Mouse (Mus musculus) thymus, adult 2 months (tissue): ENCODE measurements at regions not wholly inside any gene's neighbourhood (a gene's known extent, or its start where the extent isn't known, plus 50 kb on each side); places are given as distances from the start of the nearest gene placed in this dataset.

Experiments used
- DNase-seq: peaks from one replicate; pipeline ENCODE4 v3.0.0; 2021
- H3K27ac ChIP-seq: fragments of 200-500 bp; 2 replicates; pipeline ENCODE4 v1.5.1; 2012; ENCODE audit warnings: low read length, control low read depth; ENCODE audit not compliant: control insufficient read depth, insufficient read depth
- H3K27me3 ChIP-seq: fragments of 200-500 bp; 2 replicates; pipeline ENCODE4 v1.6.1; 2012; ENCODE audit warnings: mild to moderate bottlenecking, low read length, moderate library complexity, mixed read lengths; ENCODE audit not compliant: control insufficient read depth, insufficient read depth
- H3K36me3 ChIP-seq: fragments of 200-500 bp; 2 replicates; pipeline ENCODE4 v1.6.1; 2012; ENCODE audit warnings: mild to moderate bottlenecking, low read length, moderate library complexity; ENCODE audit not compliant: control insufficient read depth, insufficient read depth
- H3K4me1 ChIP-seq: fragments of 200-500 bp; replicated peaks from 2 replicates; pipeline ENCODE4 v1.6.1; 2012; ENCODE audit warnings: low read length; ENCODE audit not compliant: control insufficient read depth, insufficient read depth
- H3K4me3 ChIP-seq: fragments of 200-500 bp; 2 replicates; pipeline ENCODE4 v1.5.1; 2012; ENCODE audit warnings: mild to moderate bottlenecking, low read length, control low read depth, moderate library complexity; ENCODE audit not compliant: control insufficient read depth, insufficient read depth
- CTCF ChIP-seq: fragments of 200-500 bp; IDR thresholded peaks from 2 replicates; pipeline ENCODE4 v1.5.1; 2012; ENCODE audit warnings: mild to moderate bottlenecking, control low read depth, low read length, moderate library complexity, borderline replicate concordance; ENCODE audit not compliant: control insufficient read depth, poor library complexity, insufficient read depth; ENCODE audit errors: extremely low read depth
- POLR2A ChIP-seq: fragments of 200-500 bp; IDR thresholded peaks from 2 replicates; pipeline ENCODE4 v1.6.1; 2012; ENCODE audit warnings: mild to moderate bottlenecking, low read length, control low read depth, moderate library complexity; ENCODE audit not compliant: control insufficient read depth, poor library complexity, insufficient read depth; ENCODE audit errors: extremely low read depth
- WGBS: fragments of 180-500 bp; shearing (Covaris S2); methylation state at CpG from one replicate; pipeline ENCODE4 v1.1.7; 2018; 5-methylcytosine and 5-hydroxymethylcytosine counted together

- Histone ChIP-seq H3K27ac (no peak overlapping the region), H3K36me3 (no peaks in the 10 kb centered on the region), H3K4me3 (no peak overlapping the region), H3K27me3 (no peaks in the 10 kb centered on the region), H3K4me1 (no peaks in the 10 kb centered on the region)
- WGBS: 85% methylated on average over 8 of the region's 8 CpGs
- TF ChIP-seq POLR2A (no peak), CTCF (no peak)
- no peak for DNase-seq
These were observed 89.4 kb upstream of the Cox10 start for GRCm38 (mm10) chr11:64168626-64169025.

- H3K27ac ChIP-seq: no peak overlapping the region
- no peaks in the 10 kb centered on the region for H3K27me3 ChIP-seq
- H3K36me3 ChIP-seq: no peaks in the 10 kb centered on the region
- 75% methylated on average over 6 of the region's 6 CpGs for WGBS
- no peak overlapping the region for H3K4me3 ChIP-seq
- DNase-seq: no peak
- H3K4me1 ChIP-seq: no peaks in the 10 kb centered on the region
- TF ChIP-seq CTCF (no peak), POLR2A (no peak)
These were observed 85.5 kb upstream of the Cox10 start for GRCm38 (mm10) chr11:64164796-64165195.

GRCm38 (mm10) chr11:64158281-64158680, 79.0 kb upstream of the Cox10 start:
- no peaks in the 10 kb centered on the region for H3K4me1 ChIP-seq
- no peaks in the 10 kb centered on the region for H3K36me3 ChIP-seq
- H3K27ac ChIP-seq: no peak overlapping the region
- no peak for DNase-seq
- no peaks in the 10 kb centered on the region for H3K27me3 ChIP-seq
- H3K4me3 ChIP-seq: no peak overlapping the region
- WGBS: 95% methylated on average over 5 of the region's 5 CpGs
- no peak for TF ChIP-seq CTCF
- no peak for TF ChIP-seq POLR2A

- no peak overlapping the region for H3K4me3 ChIP-seq
- TF ChIP-seq POLR2A (no peak), CTCF (no peak)
- H3K27ac ChIP-seq: no peak overlapping the region
- no peaks in the 10 kb centered on the region for H3K36me3 ChIP-seq
- 92% methylated on average over 7 of the region's 7 CpGs for WGBS
- DNase-seq: no peak
- no peaks in the 10 kb centered on the region for H3K4me1 ChIP-seq
- H3K27me3 ChIP-seq: no peaks in the 10 kb centered on the region
These were observed 77.4 kb upstream of the Cox10 start for GRCm38 (mm10) chr11:64156640-64157039.

- Histone ChIP-seq H3K36me3 (no peaks in the 10 kb centered on the region), H3K27me3 (no peaks in the 10 kb centered on the region), H3K4me3 (no peak overlapping the region), H3K4me1 (no peaks in the 10 kb centered on the region), H3K27ac (no peak overlapping the region)
- no peak for DNase-seq
- TF ChIP-seq CTCF: no peak
- no peak for TF ChIP-seq POLR2A
- 95% methylated on average over 2 of the region's 2 CpGs for WGBS
These were observed 60.2 kb upstream of the Cox10 start for GRCm38 (mm10) chr11:64139483-64139882.

GRCm38 (mm10) chr11:64138934-64139333, 59.7 kb upstream of the Cox10 start:
- H3K27ac ChIP-seq: no peak overlapping the region
- 71% methylated on average over 4 of the region's 4 CpGs for WGBS

GRCm38 (mm10) chr11:64135766-64136165, 56.5 kb upstream of the Cox10 start:
- Histone ChIP-seq H3K27me3 (no peaks in the 10 kb centered on the region), H3K4me1 (no peaks in the 10 kb centered on the region), H3K27ac (no peak overlapping the region), H3K4me3 (no peak overlapping the region), H3K36me3 (no peaks in the 10 kb centered on the region)
- WGBS: 93% methylated on average over 5 of the region's 5 CpGs
- TF ChIP-seq POLR2A (no peak), CTCF (no peak)
- DNase-seq: no peak

More at GRCm38 (mm10) chr11:64138934-64139333, 59.7 kb upstream of the Cox10 start:
- no peaks in the 10 kb centered on the region for H3K36me3 ChIP-seq
- no peak for DNase-seq
- TF ChIP-seq CTCF (no peak), POLR2A (no peak)
- no peaks in the 10 kb centered on the region for H3K4me1 ChIP-seq
- H3K27me3 ChIP-seq: no peaks in the 10 kb centered on the region
- no peak overlapping the region for H3K4me3 ChIP-seq
